Comparison of ENCODE assay signal across 11 mouse cellular contexts in genomic region chr1:167013234-167013864, GRCm38 (mm10). TPM values are rescaled to one million over a fixed set of nuclear protein-coding genes. Genes with fewer than 3 reads are reported as not detected.
DNase-seq lines count a peak whose midpoint lies in the region; ATAC-seq and TF ChIP-seq lines count a peak whose summit lies in the region.
"Had no signal": no experiment of that assay in that cellular context is flagged by ENCODE, and none has a peak within 500 bp of the region (broad histone marks: within the 10 kb centered on the region; RNA-seq: fewer than 3 reads in every experiment).

No protein-coding gene starts in this region.

- no peak overlapping the region for H3K4me3 ChIP-seq in forebrain, embryonic 12.5 days (replicated peaks)
- no peak overlapping the region for H3K4me3 ChIP-seq in midbrain, embryonic 15.5 days
- H3K4me3 ChIP-seq in stomach, postnatal 0 days (ENCODE audit: low read depth, low read length) = no peak overlapping the region
- H3K4me3 ChIP-seq: heart, embryonic 13.5 days; limb, embryonic 12.5 days had no signal

- H3K9ac ChIP-seq in forebrain, embryonic 12.5 days = no peak overlapping the region
- no peak overlapping the region for H3K9ac ChIP-seq in midbrain, embryonic 15.5 days
- no peak overlapping the region for H3K9ac ChIP-seq in stomach, postnatal 0 days (ENCODE audit: low read length)
- H3K9ac ChIP-seq: heart, embryonic 13.5 days; limb, embryonic 12.5 days had no signal

- peaks cover 31% of the 10 kb centered on the region for H3K4me1 ChIP-seq in forebrain, embryonic 12.5 days
- H3K4me1 ChIP-seq in midbrain, embryonic 15.5 days = peaks cover 19% of the 10 kb centered on the region
- H3K4me1 ChIP-seq in stomach, postnatal 0 days (replicated peaks; ENCODE audit: control insufficient read depth, insufficient read depth) = no peaks in the 10 kb centered on the region
- H3K4me1 ChIP-seq: heart, embryonic 13.5 days; limb, embryonic 12.5 days had no signal

- no peak for TF ChIP-seq CTCF in stomach, postnatal 0 days (IDR thresholded peaks at IDR 0.05; ENCODE audit: low read depth)

- H3K27ac ChIP-seq in forebrain, embryonic 12.5 days = peak overlapping the region; percentile 53
- H3K27ac ChIP-seq in midbrain, embryonic 15.5 days = peak overlapping the region; percentile 2; the same call in 1 of the 2 replicates
- H3K27ac ChIP-seq in stomach, postnatal 0 days (replicated peaks) = no peak overlapping the region
- H3K27ac ChIP-seq: heart, embryonic 13.5 days; limb, embryonic 12.5 days had no signal

- H3K4me2 ChIP-seq in forebrain, embryonic 12.5 days = no peak overlapping the region
- H3K4me2 ChIP-seq in midbrain, embryonic 15.5 days = no peak overlapping the region
- H3K4me2 ChIP-seq in stomach, postnatal 0 days (replicated peaks; ENCODE audit: low read depth) = no peak overlapping the region
- H3K4me2 ChIP-seq: heart, embryonic 13.5 days; limb, embryonic 12.5 days had no signal

- no peak for TF ChIP-seq EP300 in stomach, postnatal 0 days (optimal IDR thresholded peaks at IDR 0.05)

- no peaks in the 10 kb centered on the region for H3K36me3 ChIP-seq in forebrain, embryonic 12.5 days (replicated peaks)
- no peaks in the 10 kb centered on the region for H3K36me3 ChIP-seq in midbrain, embryonic 15.5 days (replicated peaks)
- H3K36me3 ChIP-seq in stomach, postnatal 0 days (ENCODE audit: control insufficient read depth, insufficient read depth, low read length) = no peaks in the 10 kb centered on the region
- H3K36me3 ChIP-seq: G1E; heart, embryonic 13.5 days; limb, embryonic 12.5 days had no signal

- peak; percentile 23 to 40 for DNase-seq in kidney, postnatal 4 days
- no peak for DNase-seq in kidney, adult 8-10 months
- DNase-seq in cerebellum, adult 18-20 months = peak; percentile 74 to 78
- no peak for DNase-seq in natural killer cell, adult 2 months (ENCODE audit: low spot score in 2 of 2)
- no peak for DNase-seq in left cerebral cortex, adult 9 months (ENCODE audit: low spot score in 2 of 2)
- DNase-seq in stomach, postnatal 0 days (ENCODE audit: low spot score) = no peak

- 70% methylated on average over 7 of the region's 7 CpGs for WGBS in forebrain, embryonic 12.5 days
- WGBS in midbrain, embryonic 15.5 days = 34% methylated on average over 7 of the region's 7 CpGs
- 46% methylated on average over 7 of the region's 7 CpGs for WGBS in stomach, postnatal 0 days

- no peaks in the 10 kb centered on the region for H3K9me3 ChIP-seq in forebrain, embryonic 12.5 days
- no peaks in the 10 kb centered on the region for H3K9me3 ChIP-seq in midbrain, embryonic 15.5 days
- no peaks in the 10 kb centered on the region for H3K9me3 ChIP-seq in stomach, postnatal 0 days (ENCODE audit: control insufficient read depth, low read length)
- H3K9me3 ChIP-seq: heart, embryonic 13.5 days; limb, embryonic 12.5 days had no signal

- no peaks in the 10 kb centered on the region for H3K27me3 ChIP-seq in forebrain, embryonic 12.5 days
- no peaks in the 10 kb centered on the region for H3K27me3 ChIP-seq in midbrain, embryonic 15.5 days (replicated peaks)
- no peaks in the 10 kb centered on the region for H3K27me3 ChIP-seq in stomach, postnatal 0 days (ENCODE audit: control insufficient read depth, insufficient read depth, low read length)
- H3K27me3 ChIP-seq: heart, embryonic 13.5 days; limb, embryonic 12.5 days had no signal

- peak; percentile 79 for ATAC-seq in forebrain, embryonic 12.5 days (ENCODE audit: low FRiP score)
- peak; percentile 78 for ATAC-seq in midbrain, embryonic 15.5 days (replicated peaks)
- no peak; the same call in 1 of the 2 replicates for ATAC-seq in stomach, postnatal 0 days (ENCODE audit: low FRiP score, low TSS enrichment)

RNA-seq across cellular contexts. Expression of gene Fam78b, which starts 12.1 kb away (rescaled TPM):
- 5.0 and 5.9 TPM in 2 replicates for polyA plus RNA-seq in forebrain, embryonic 12.5 days (2016; fragmentation: Nextera tagmentation; extraction: Ambion mirVana)
- 15.3 and 15.9 TPM in 2 replicates for polyA plus RNA-seq in midbrain, embryonic 15.5 days (2015; fragmentation: Nextera tagmentation; extraction: Ambion mirVana)
- 0.36 and 0.40 TPM in 2 replicates for polyA plus RNA-seq in stomach, postnatal 0 days (2015; fragmentation: Nextera tagmentation; extraction: Ambion mirVana)
- polyA plus RNA-seq: G1E had no signal

Comparison
In these comparisons a context has a peak if more than half of its experiments do, and no peak if none do; other contexts are left out.
1. DNase-seq: peak in kidney, postnatal 4 days (2 of 2) and cerebellum, adult 18-20 months (2 of 2); none in kidney, adult 8-10 months (0 of 2), natural killer cell, adult 2 months (0 of 2), left cerebral cortex, adult 9 months (0 of 2) and stomach, postnatal 0 days (single experiment).